Mouse (Mus musculus) heart, embryonic 13.5 days (tissue): Measurements from ENCODE around the gene Trove2. TPM values are rescaled to one million over a fixed set of nuclear protein-coding genes. Genes with fewer than 3 reads are reported as not detected.
A peak's percentile ranks its signal among the peaks of the same experiment; 100 is the strongest.

ENCODE experiments used
- ATAC-seq: fragments of 200-750 bp; cut with Nextera tagmentation; 2 replicates; pipeline ENCODE4 v1.8.0; 2017; ENCODE audit warnings: moderate TSS enrichment; ENCODE audit not compliant: insufficient number of reproducible peaks, low FRiP score, low TSS enrichment; ENCODE audit errors: extremely low read depth
- H3K27ac ChIP-seq: fragments of 300-500 bp; sonication (generic); replicated peaks from 2 replicates; pipeline ENCODE4 v1.5.1; 2015; ENCODE audit warnings: moderate library complexity, mild to moderate bottlenecking, inconsistent platforms
- H3K27me3 ChIP-seq: fragments of 300-500 bp; sonication (generic); replicated peaks from 2 replicates; pipeline ENCODE4 v1.6.1; 2015; ENCODE audit warnings: mild to moderate bottlenecking, inconsistent platforms
- H3K36me3 ChIP-seq: fragments of 300-500 bp; sonication (generic); 2 replicates; pipeline ENCODE4 v1.6.1; 2015; ENCODE audit warnings: mild to moderate bottlenecking, inconsistent platforms
- H3K4me1 ChIP-seq: fragments of 300-500 bp; sonication (generic); 2 replicates; pipeline ENCODE4 v1.6.1; 2015; ENCODE audit warnings: inconsistent platforms
- H3K4me2 ChIP-seq: fragments of 300-500 bp; sonication (generic); 2 replicates; pipeline ENCODE4 v1.6.1; 2015; ENCODE audit warnings: inconsistent platforms, mild to moderate bottlenecking, moderate library complexity
- H3K4me3 ChIP-seq: fragments of 300-500 bp; sonication (generic); 2 replicates; pipeline ENCODE4 v1.5.1; 2015; ENCODE audit warnings: moderate library complexity, mild to moderate bottlenecking, inconsistent platforms
- H3K9ac ChIP-seq: fragments of 300-500 bp; sonication (generic); 2 replicates; pipeline ENCODE4 v1.6.1; 2015; ENCODE audit warnings: inconsistent platforms, mild to moderate bottlenecking, moderate library complexity
- H3K9me3 ChIP-seq: fragments of 300-500 bp; sonication (generic); 2 replicates; pipeline ENCODE4 v1.6.1; 2016; ENCODE audit warnings: inconsistent platforms
- WGBS: fragments of 180-500 bp; shearing (Covaris S2); methylation state at CpG from one replicate; pipeline ENCODE4 v1.1.7; 2015; ENCODE audit warnings: mixed read lengths; 5-methylcytosine and 5-hydroxymethylcytosine counted together
- polyA plus RNA-seq: library from polyadenylated mRNA; unstranded; fragments of >200 nt; fragmentation: Nextera tagmentation; extraction: Ambion mirVana; gene quantifications from 2 replicates; pipeline ENCODE4 v1.2.1, GENCODE M21; 2015

Trove2 gene
- polyA plus RNA-seq, 1 experiment from 2014 or later: 12.2 TPM

- H3K4me3 ChIP-seq: no peak overlapping the region
- H3K36me3 ChIP-seq: peaks cover 29% of the 10 kb centered on the region
- WGBS: 81% methylated on average over 20 of the region's 20 CpGs
- no peak for ATAC-seq
- H3K4me2 ChIP-seq: no peak overlapping the region
- no peaks in the 10 kb centered on the region for H3K27me3 ChIP-seq
- no peaks in the 10 kb centered on the region for H3K9me3 ChIP-seq
- peaks cover 21% of the 10 kb centered on the region for H3K4me1 ChIP-seq
- H3K27ac ChIP-seq: no peak overlapping the region
- no peak overlapping the region for H3K9ac ChIP-seq
Measured at GRCm38 (mm10) chr1:143770444-143771109, 6.3 kb downstream of the Trove2 start.

- Histone ChIP-seq H3K27me3 (no peaks in the 10 kb centered on the region), H3K9me3 (no peaks in the 10 kb centered on the region), H3K4me3 (no peak overlapping the region), H3K9ac (no peak overlapping the region), H3K4me1 (no peaks in the 10 kb centered on the region), H3K36me3 (peaks cover 51% of the 10 kb centered on the region), H3K27ac (no peak overlapping the region), H3K4me2 (no peak overlapping the region)
- ATAC-seq: no peak
- WGBS: 86% methylated on average over 6 of the region's 6 CpGs
Measured at GRCm38 (mm10) chr1:143766238-143766637, 10.6 kb downstream of the Trove2 start.

- Histone ChIP-seq H3K4me2 (no peak overlapping the region), H3K9ac (no peak overlapping the region), H3K4me1 (no peaks in the 10 kb centered on the region), H3K27ac (no peak overlapping the region), H3K9me3 (no peaks in the 10 kb centered on the region), H3K27me3 (no peaks in the 10 kb centered on the region), H3K36me3 (peaks cover 55% of the 10 kb centered on the region), H3K4me3 (no peak overlapping the region)
- ATAC-seq: no peak
- 75% methylated on average over 4 of the region's 4 CpGs for WGBS
Measured at GRCm38 (mm10) chr1:143765801-143766200, 11.1 kb downstream of the Trove2 start.

- no peaks in the 10 kb centered on the region for H3K4me1 ChIP-seq
- peaks cover 56% of the 10 kb centered on the region for H3K36me3 ChIP-seq
- WGBS: 67% methylated on average over 1 of the region's 1 CpGs
Measured at GRCm38 (mm10) chr1:143764443-143764842, 12.4 kb downstream of the Trove2 start.

GRCm38 (mm10) chr1:143762159-143762558, 14.7 kb downstream of the Trove2 start:
- ATAC-seq: no peak
- H3K4me1 ChIP-seq: no peaks in the 10 kb centered on the region
- peaks cover 75% of the 10 kb centered on the region for H3K36me3 ChIP-seq
- H3K27ac ChIP-seq: no peak overlapping the region
- no peaks in the 10 kb centered on the region for H3K27me3 ChIP-seq
- H3K9me3 ChIP-seq: no peaks in the 10 kb centered on the region
- H3K9ac ChIP-seq: no peak overlapping the region
- no peak overlapping the region for H3K4me3 ChIP-seq
- no peak overlapping the region for H3K4me2 ChIP-seq
- WGBS: 93% methylated on average over 8 of the region's 8 CpGs

More at GRCm38 (mm10) chr1:143764443-143764842, 12.4 kb downstream of the Trove2 start:
- H3K4me2 ChIP-seq: no peak overlapping the region
- H3K9me3 ChIP-seq: no peaks in the 10 kb centered on the region
- no peak for ATAC-seq
- H3K27me3 ChIP-seq: no peaks in the 10 kb centered on the region
- no peak overlapping the region for H3K4me3 ChIP-seq
- H3K9ac ChIP-seq: no peak overlapping the region
- H3K27ac ChIP-seq: no peak overlapping the region

- H3K27ac ChIP-seq: no peak overlapping the region
- H3K4me2 ChIP-seq: no peak overlapping the region
- H3K4me1 ChIP-seq: 0 out of 2 replicates have a peak, but pooled peaks cover under 1% of the 10 kb centered on the region
- no peak overlapping the region for H3K4me3 ChIP-seq
- H3K27me3 ChIP-seq: no peaks in the 10 kb centered on the region
- H3K9ac ChIP-seq: no peak overlapping the region
- ATAC-seq: no peak
- H3K36me3 ChIP-seq: peaks cover 80% of the 10 kb centered on the region
- 90% methylated on average over 10 of the region's 10 CpGs for WGBS
- H3K9me3 ChIP-seq: no peaks in the 10 kb centered on the region
Measured at GRCm38 (mm10) chr1:143745871-143746270, 31.0 kb downstream of the Trove2 start.

GRCm38 (mm10) chr1:143742186-143742585, 34.7 kb downstream of the Trove2 start:
- Histone ChIP-seq H3K9ac (no peak overlapping the region), H3K27me3 (no peaks in the 10 kb centered on the region), H3K9me3 (no peaks in the 10 kb centered on the region), H3K4me3 (no peak overlapping the region), H3K4me1 (peaks cover 11% of the 10 kb centered on the region), H3K27ac (no peak overlapping the region), H3K4me2 (no peak overlapping the region), H3K36me3 (peaks cover 55% of the 10 kb centered on the region)
- 87% methylated on average over 6 of the region's 6 CpGs for WGBS
- no peak for ATAC-seq

- no peak for ATAC-seq
- no peak overlapping the region for H3K9ac ChIP-seq
- H3K27ac ChIP-seq: no peak overlapping the region
- H3K9me3 ChIP-seq: no peaks in the 10 kb centered on the region
- peaks cover 47% of the 10 kb centered on the region for H3K36me3 ChIP-seq
- no peak overlapping the region for H3K4me2 ChIP-seq
- H3K4me1 ChIP-seq: peaks cover 11% of the 10 kb centered on the region
- H3K4me3 ChIP-seq: no peak overlapping the region
- WGBS: 85% methylated on average over 5 of the region's 5 CpGs
- no peaks in the 10 kb centered on the region for H3K27me3 ChIP-seq
Measured at GRCm38 (mm10) chr1:143741331-143741730, 35.5 kb downstream of the Trove2 start.

GRCm38 (mm10) chr1:143740581-143740980, 36.3 kb downstream of the Trove2 start:
- Histone ChIP-seq H3K36me3 (peaks cover 39% of the 10 kb centered on the region), H3K9me3 (no peaks in the 10 kb centered on the region), H3K27me3 (no peaks in the 10 kb centered on the region), H3K4me3 (no peak overlapping the region), H3K4me2 (peak overlapping the region; percentile 79), H3K9ac (no peak overlapping the region), H3K4me1 (peaks cover 11% of the 10 kb centered on the region), H3K27ac (no peak overlapping the region)
- no peak for ATAC-seq
- WGBS: 84% methylated on average over 10 of the region's 10 CpGs

GRCm38 (mm10) chr1:143739361-143740350, 37.2 kb downstream of the Trove2 start:
- peak overlapping the region; percentile 95 for H3K9ac ChIP-seq
- peaks cover 11% of the 10 kb centered on the region for H3K4me1 ChIP-seq
- no peaks in the 10 kb centered on the region for H3K27me3 ChIP-seq
- 2% methylated on average over 70 of the region's 71 CpGs for WGBS
- peaks cover 30% of the 10 kb centered on the region for H3K36me3 ChIP-seq
- ATAC-seq: peak; percentile 92
- H3K27ac ChIP-seq: peak overlapping the region; percentile 87
- peak overlapping the region; percentile 79 for H3K4me2 ChIP-seq
- H3K4me3 ChIP-seq: peak overlapping the region; percentile 86
- H3K9me3 ChIP-seq: no peaks in the 10 kb centered on the region

GRCm38 (mm10) chr1:143738811-143739210, 38.1 kb downstream of the Trove2 start:
- ATAC-seq: no peak
- Histone ChIP-seq H3K9ac (peak overlapping the region; percentile 95), H3K4me3 (peak overlapping the region; percentile 86), H3K4me1 (peaks cover 11% of the 10 kb centered on the region), H3K36me3 (peaks cover 22% of the 10 kb centered on the region), H3K4me2 (peak overlapping the region; percentile 79), H3K9me3 (no peaks in the 10 kb centered on the region), H3K27me3 (no peaks in the 10 kb centered on the region), H3K27ac (peak overlapping the region; percentile 87; the same call in 1 of the 2 replicates)
- 22% methylated on average over 11 of the region's 11 CpGs for WGBS
